Mouse (Mus musculus) inflammation-experienced regulatory T-cells, adult 6 months (primary cell): ENCODE measurements around the gene V1ra8. TPM values are rescaled to one million over a fixed set of nuclear protein-coding genes. Genes with fewer than 3 reads are reported as not detected.
"Not testable (repeated sequence)": the region's sequence is repeated elsewhere in the genome, so short reads cannot be mapped to it uniquely, and the experiment has no call there.

ENCODE experiments used
- ATAC-seq: one replicate; pipeline ENCODE4 v1.8.0; 2017
- polyA plus RNA-seq, 3 experiments: library from polyadenylated mRNA; unstranded; fragments of 100-300 nt; shearing (Covaris generic); gene quantifications; one replicate each; pipeline ENCODE4 v1.2.1; 2017

The V1ra8 gene
- not detected for polyA plus RNA-seq

GRCm38 (mm10) chr6:90202493-90202892 is at the start of gene V1ra8:
TSS of gene V1ra8 (plus strand) at chr6:90202793.
- not testable (repeated sequence) for ATAC-seq

DNA sequence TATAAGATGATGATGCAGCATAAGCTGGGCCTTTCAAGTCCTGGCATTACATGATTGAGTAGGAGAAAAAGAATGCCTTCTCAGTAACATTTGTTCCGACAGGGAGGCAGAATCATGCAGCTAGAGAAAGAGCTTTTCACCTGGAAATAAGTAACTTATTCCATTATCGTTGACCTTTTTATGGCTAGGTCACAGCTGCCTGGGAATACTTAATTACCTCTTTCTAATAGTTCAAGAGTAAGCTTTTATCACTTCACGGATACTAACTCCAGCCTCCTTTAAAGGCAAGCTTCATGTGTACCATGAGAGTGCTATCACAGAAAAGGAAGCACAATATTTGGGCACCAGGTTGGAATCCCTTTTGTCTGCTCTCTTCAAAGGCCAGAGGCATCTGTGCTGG is 42.5 kb upstream of the V1ra8 start:
- ATAC-seq = no peak

DNA sequence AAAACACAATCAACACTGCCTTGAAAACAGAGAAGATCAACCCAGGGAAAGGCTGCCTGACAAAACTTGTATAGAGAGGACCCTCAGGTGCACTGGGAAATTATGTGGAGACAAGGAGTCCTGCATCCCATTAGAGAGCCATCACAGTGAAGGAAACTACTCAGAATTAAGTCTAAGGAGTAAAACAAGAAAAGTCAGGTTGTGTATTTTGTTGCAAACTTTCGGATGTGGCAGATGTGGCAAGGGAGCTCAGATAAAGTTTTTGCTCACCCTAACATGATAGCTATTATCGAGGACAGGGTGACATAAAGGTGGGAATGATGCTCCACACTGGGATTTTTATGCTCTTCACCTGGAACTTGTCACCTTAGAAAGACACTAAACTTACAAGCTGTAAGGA is 28.1 kb upstream of the V1ra8 start, which contains the start of gene Vmn1r52:
Gene Vmn1r52 (plus strand): TSS at position 301 of the 400 bp plus-strand sequence.
- no peak for ATAC-seq

DNA sequence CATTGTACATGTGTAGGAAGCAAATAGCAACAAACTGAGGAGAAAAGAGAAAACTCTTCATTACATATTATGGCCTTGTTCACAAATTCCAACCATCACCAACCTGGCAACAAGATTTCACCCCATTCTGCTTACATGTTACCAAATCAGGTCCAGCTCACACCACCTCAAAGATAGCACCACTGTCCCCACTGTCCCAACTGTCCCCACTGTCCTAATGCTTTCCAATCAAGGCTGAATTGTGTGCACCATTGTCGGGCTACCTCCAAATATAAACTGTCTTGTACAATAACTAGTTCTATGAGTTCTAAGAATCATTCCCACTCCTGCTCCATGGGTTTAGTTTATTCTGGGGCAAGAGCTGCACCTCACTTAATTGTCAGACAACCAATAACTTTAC is 21.7 kb downstream of the V1ra8 start, which contains the start of gene Vmn1r53:
Gene Vmn1r53 (minus strand): TSS at position 101 of the 400 bp plus-strand sequence.
- ATAC-seq = no peak

GRCm38 (mm10) chr6:90232114-90232513 is 29.5 kb downstream of the V1ra8 start:
- not testable (repeated sequence) for ATAC-seq

DNA sequence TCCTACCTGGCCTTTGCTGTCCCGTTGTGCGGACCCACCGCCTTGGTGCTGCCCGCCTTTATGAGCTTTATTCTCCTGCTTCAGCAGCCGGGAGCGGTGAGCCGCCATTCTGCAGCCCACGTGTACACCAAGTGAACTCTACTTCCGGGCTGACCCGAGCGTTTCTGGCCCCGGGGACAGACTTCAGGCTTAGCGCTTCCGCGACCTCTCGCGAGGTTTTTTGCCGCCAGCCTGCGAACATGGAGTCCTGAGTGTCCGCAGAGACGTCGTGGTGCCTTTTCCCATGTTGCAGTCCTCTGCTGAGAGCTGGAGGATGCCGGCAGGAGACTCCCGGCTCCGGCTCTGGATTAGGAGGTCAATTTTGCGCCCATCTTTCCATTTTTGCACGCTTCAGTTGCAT is 30.1 kb downstream of the V1ra8 start:
- ATAC-seq = no peak

GRCm38 (mm10) chr6:90244019-90244418 is 41.4 kb downstream of the V1ra8 start:
- ATAC-seq = no peak

DNA sequence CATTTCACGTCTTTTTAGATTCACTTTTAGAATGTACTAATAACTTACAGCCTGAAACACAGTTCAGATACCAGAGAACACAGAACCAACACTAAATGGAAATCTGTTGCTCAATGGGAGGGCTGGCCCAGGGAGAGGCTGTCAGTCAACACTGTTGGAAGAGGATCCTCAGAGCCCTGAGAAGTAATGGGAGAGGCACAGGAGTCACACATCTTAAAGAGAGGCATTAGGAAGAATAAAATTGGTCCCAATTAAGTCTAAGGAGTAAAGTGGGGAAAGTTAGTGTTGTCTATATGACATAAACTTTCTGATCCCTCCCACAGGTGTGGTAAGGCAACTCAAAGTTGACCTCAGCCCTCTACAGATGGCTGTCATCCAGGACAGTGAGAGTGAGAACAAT is 43.4 kb downstream of the V1ra8 start, which contains the start of gene Vmn1r54:
Gene Vmn1r54 (plus strand): TSS at position 301 of the 400 bp plus-strand sequence.
- no peak for ATAC-seq

Other genes starting within 250 kb of the V1ra8 start
- under 1 TPM in 2 of 3 experiments, not detected in 1; 0.03 to 0.07 TPM for gene Vmn1r46, start 233.5 kb upstream of the V1ra8 start, polyA plus RNA-seq
- gene Vmn1r47, start 186.6 kb upstream of the V1ra8 start, polyA plus RNA-seq = not detected
- gene Vmn1r48, start 166.0 kb upstream of the V1ra8 start, polyA plus RNA-seq = not detected
- under 1 TPM in 2 of 3 experiments, not detected in 1; 0.07 to 0.08 TPM for gene Vmn1r49, start 124.3 kb upstream of the V1ra8 start, polyA plus RNA-seq
- not detected for gene Vmn1r50, start 101.4 kb upstream of the V1ra8 start, polyA plus RNA-seq
- gene Vmn1r51, start 80.2 kb upstream of the V1ra8 start, polyA plus RNA-seq = not detected
- not detected for gene Vmn1r52, start 28.0 kb upstream of the V1ra8 start, polyA plus RNA-seq
- gene Vmn1r53, start 21.6 kb downstream of the V1ra8 start, polyA plus RNA-seq = not detected
- not detected for gene Vmn1r54, start 43.5 kb downstream of the V1ra8 start, polyA plus RNA-seq
- gene BC048671, start 98.4 kb downstream of the V1ra8 start, polyA plus RNA-seq = not detected
- gene Chst13, start 122.4 kb downstream of the V1ra8 start, polyA plus RNA-seq = not detected
- not detected for gene Uroc1, start 130.5 kb downstream of the V1ra8 start, polyA plus RNA-seq
- gene Zxdc, start 166.7 kb downstream of the V1ra8 start, polyA plus RNA-seq = 1 to 10 TPM; 4.5 to 9.6 (median 7.7) TPM
- under 1 TPM in 1 of 3 experiments, not detected in 2; 0.36 TPM for gene Cfap100, start 226.0 kb downstream of the V1ra8 start, polyA plus RNA-seq